In the genomic region with DNA sequence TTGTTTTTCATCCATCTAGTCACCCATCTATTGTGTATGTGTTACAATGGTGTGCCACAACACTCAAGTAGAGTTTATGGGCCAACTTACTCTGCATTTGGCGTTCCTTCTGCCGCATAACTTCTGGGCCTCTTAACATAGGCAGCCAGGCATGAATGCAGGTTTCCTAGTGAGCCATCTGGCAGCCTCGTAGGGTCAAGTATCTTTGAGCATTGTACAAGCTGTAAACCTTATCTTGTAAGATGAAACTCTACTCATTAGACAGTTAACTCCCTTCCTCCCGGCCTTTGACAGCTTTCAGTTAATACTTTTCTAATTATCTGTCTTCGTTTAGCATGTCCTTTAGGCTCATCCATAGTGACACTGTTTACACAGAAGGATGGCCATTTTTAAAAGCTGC, we compare ENCODE assay signal across 19 mouse cellular contexts.
A peak's percentile ranks its signal among the peaks of the same experiment; 100 is the strongest.
DNase-seq lines count a peak whose midpoint lies in the region; ATAC-seq and TF ChIP-seq lines count a peak whose summit lies in the region.
"Had no signal": no experiment of that assay in that cellular context is flagged by ENCODE, and none has a peak within 500 bp of the region (broad histone marks: within the 10 kb centered on the region; RNA-seq: fewer than 3 reads in every experiment).

No protein-coding gene starts in this region.

- peaks cover 25% of the 10 kb centered on the region for H3K4me1 ChIP-seq in heart, embryonic 16.5 days (ENCODE audit: control insufficient read depth, insufficient read depth, low read length)
- peaks cover 32% of the 10 kb centered on the region for H3K4me1 ChIP-seq in G1E (ENCODE audit: insufficient read depth, low read depth, low read length)
- H3K4me1 ChIP-seq in hindbrain, embryonic 13.5 days (replicated peaks): 0 out of 2 replicates have a peak, but pooled peaks cover 3% of the 10 kb centered on the region
- H3K4me1 ChIP-seq: hindbrain, embryonic 12.5 days; limb, embryonic 12.5 days had no signal

- TF ChIP-seq CTCF in G1E (IDR thresholded peaks at IDR 0.05; ENCODE audit: low read depth, low read length): no peak

- DNase-seq in heart, postnatal 25 days (ENCODE audit: low spot score): no peak
- DNase-seq in G1E (ENCODE audit: low spot score): no peak
- peak; percentile 51 to 69 for DNase-seq in cerebellum, adult 18-20 months
- DNase-seq in c-Kit-positive CD71-positive TER-119-positive erythroid progenitor cells, embryonic 14.5 days (ENCODE audit: low spot score): no peak
- DNase-seq: adrenal gland, adult 8-10 months; B cell, adult 2 months; gastrocnemius, postnatal 14 days; kidney, postnatal 36 days; layer of hippocampus, postnatal 36 days; right cerebral cortex, postnatal 14 days; thymus, postnatal 4 days had no signal

- no peak overlapping the region for H3K4me2 ChIP-seq in heart, embryonic 16.5 days (ENCODE audit: low read depth, low read length)
- no peak overlapping the region for H3K4me2 ChIP-seq in hindbrain, embryonic 13.5 days
- H3K4me2 ChIP-seq: heart, embryonic 11.5 days; hindbrain, embryonic 12.5 days; limb, embryonic 12.5 days; midbrain, embryonic 11.5 days had no signal

- no peak overlapping the region for H3K9ac ChIP-seq in heart, embryonic 16.5 days (ENCODE audit: low read length)
- no peak overlapping the region for H3K9ac ChIP-seq in hindbrain, embryonic 13.5 days
- H3K9ac ChIP-seq: hindbrain, embryonic 12.5 days; limb, embryonic 12.5 days had no signal

- no peaks in the 10 kb centered on the region for H3K9me3 ChIP-seq in heart, embryonic 16.5 days (replicated peaks; ENCODE audit: control insufficient read depth, low read length)
- no peaks in the 10 kb centered on the region for H3K9me3 ChIP-seq in G1E (replicated peaks)
- H3K9me3 ChIP-seq in hindbrain, embryonic 13.5 days: no peaks in the 10 kb centered on the region
- H3K9me3 ChIP-seq: hindbrain, embryonic 12.5 days; limb, embryonic 12.5 days had no signal

- no peak for ATAC-seq in heart, embryonic 16.5 days (replicated peaks; ENCODE audit: extremely low read depth, insufficient read depth, low FRiP score)
- ATAC-seq in G1E (ENCODE audit: extremely low read depth, insufficient number of reproducible peaks, low FRiP score, poor library complexity, severe bottlenecking): peak; percentile 86
- ATAC-seq in megakaryocyte progenitor cell, adult 5-6 weeks (replicated peaks; ENCODE audit: poor library complexity): peak; percentile 32
- no peak for ATAC-seq in hindbrain, embryonic 13.5 days (ENCODE audit: low FRiP score)
- ATAC-seq: intestine, embryonic 16.5 days had no signal

- 32% methylated on average over 5 of the region's 5 CpGs for WGBS in heart, embryonic 16.5 days
- WGBS in hindbrain, embryonic 13.5 days: 64% methylated on average over 5 of the region's 5 CpGs

- 0 out of 2 replicates have a peak overlapping the region, but pooled peaks have one; percentile 25 for H3K27ac ChIP-seq in heart, embryonic 16.5 days (ENCODE audit: low read length)
- H3K27ac ChIP-seq in hindbrain, embryonic 13.5 days: no peak overlapping the region
- H3K27ac ChIP-seq: hindbrain, embryonic 12.5 days; limb, embryonic 12.5 days had no signal

- H3K36me3 ChIP-seq in heart, embryonic 16.5 days (ENCODE audit: control insufficient read depth, insufficient read depth): peaks cover 40% of the 10 kb centered on the region
- H3K36me3 ChIP-seq in G1E (replicated peaks): peaks cover 88% of the 10 kb centered on the region
- peaks cover 48% of the 10 kb centered on the region for H3K36me3 ChIP-seq in hindbrain, embryonic 13.5 days

- H3K27me3 ChIP-seq in heart, embryonic 16.5 days (ENCODE audit: control insufficient read depth, insufficient read depth, low read length): no peaks in the 10 kb centered on the region
- H3K27me3 ChIP-seq in G1E (ENCODE audit: insufficient read depth, low read length): no peaks in the 10 kb centered on the region
- no peaks in the 10 kb centered on the region for H3K27me3 ChIP-seq in hindbrain, embryonic 13.5 days
- H3K27me3 ChIP-seq: hindbrain, embryonic 12.5 days; limb, embryonic 12.5 days had no signal

- H3K4me3 ChIP-seq in heart, embryonic 16.5 days (ENCODE audit: low read length): no peak overlapping the region
- H3K4me3 ChIP-seq in G1E (ENCODE audit: low read depth, low read length): no peak overlapping the region
- no peak overlapping the region for H3K4me3 ChIP-seq in hindbrain, embryonic 13.5 days
- H3K4me3 ChIP-seq: hindbrain, embryonic 12.5 days; limb, embryonic 12.5 days had no signal

- intact Hi-C loops in heart, postnatal 25 days (cut with DNase I): no loop called here

Comparison
In these comparisons a context has a peak if more than half of its experiments do, and no peak if none do; other contexts are left out.
1. ATAC-seq: peak in G1E (single experiment) and megakaryocyte progenitor cell, adult 5-6 weeks (single experiment); none in heart, embryonic 16.5 days (single experiment) and hindbrain, embryonic 13.5 days (single experiment).
2. DNase-seq: peak in cerebellum, adult 18-20 months (2 of 2); none in heart, postnatal 25 days (single experiment), G1E (single experiment) and c-Kit-positive CD71-positive TER-119-positive erythroid progenitor cells, embryonic 14.5 days (single experiment).